Mouse (Mus musculus) B cell, adult 2 months (primary cell): ENCODE data around the gene Gbf1.

Experiments used
- DNase-seq, 2 experiments: peaks; one replicate each; pipeline ENCODE4 v3.0.0; 2022

Gbf1 gene

GRCm38 (mm10) chr19:46331326-46331725, 179.0 kb downstream of the Gbf1 start:
- no peak for DNase-seq

GRCm38 (mm10) chr19:46331936-46332335, 179.6 kb downstream of the Gbf1 start:
- DNase-seq: no peak

GRCm38 (mm10) chr19:46332721-46333339, 180.5 kb downstream of the Gbf1 start:
- DNase-seq: no peak

- DNase-seq: no peak
Observed at GRCm38 (mm10) chr19:46333906-46334305, 181.6 kb downstream of the Gbf1 start.
